ENCODE assay signal across 8 mouse cellular contexts in the genomic region with DNA sequence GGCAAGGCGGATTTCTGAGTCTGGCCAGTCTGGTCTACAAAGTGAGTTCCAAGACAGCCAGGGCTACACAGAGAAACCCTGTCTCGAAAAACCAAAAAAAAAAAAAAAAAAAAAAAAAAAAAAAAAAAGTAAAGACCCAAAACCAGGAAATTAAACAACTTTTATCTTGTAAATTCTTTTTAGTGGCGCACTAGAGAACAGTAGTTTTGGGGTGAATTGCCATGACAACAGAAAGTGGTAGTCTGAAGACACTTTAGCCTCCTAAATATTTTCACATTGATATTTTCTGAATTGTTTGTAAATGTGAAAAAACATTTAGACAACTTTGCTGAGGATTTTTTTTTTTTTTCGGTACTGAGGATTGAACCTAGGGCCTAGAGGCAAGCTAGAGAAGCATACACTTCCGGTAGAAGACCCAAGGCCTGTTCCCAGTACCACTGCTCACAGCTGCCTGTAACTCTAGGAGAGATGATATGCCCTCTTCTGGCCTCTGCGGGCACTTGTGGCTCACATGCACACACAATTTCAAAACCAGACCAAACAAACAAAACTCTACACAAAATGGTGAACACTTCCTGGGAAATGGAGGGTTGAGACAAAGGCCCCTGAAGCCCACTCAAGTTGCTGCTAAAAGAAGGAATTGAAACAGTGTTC. TPM values are rescaled to one million over a fixed set of nuclear protein-coding genes. Genes with fewer than 3 reads are reported as not detected.
DNase-seq lines count a peak whose midpoint lies in the region; ATAC-seq and TF ChIP-seq lines count a peak whose summit lies in the region.

No protein-coding gene starts in this region.

- H3K9me3 ChIP-seq in neural tube, embryonic 12.5 days: no peaks in the 10 kb centered on the region
- H3K9me3 ChIP-seq in intestine, embryonic 16.5 days (ENCODE audit: control insufficient read depth, low read length): no peaks in the 10 kb centered on the region

- TF ChIP-seq POLR2A in olfactory bulb, adult 2 months (IDR thresholded peaks at IDR 0.05; ENCODE audit: insufficient read depth, low read depth, low read length): no peak

- H3K36me3 ChIP-seq in neural tube, embryonic 12.5 days: peaks cover 21% of the 10 kb centered on the region
- H3K36me3 ChIP-seq in intestine, embryonic 16.5 days (ENCODE audit: control insufficient read depth, insufficient read depth, low read length): peaks cover 3% of the 10 kb centered on the region; the same call in 1 of the 2 replicates

- WGBS in neural tube, embryonic 12.5 days: 96% methylated on average over 6 of the region's 6 CpGs
- WGBS in intestine, embryonic 16.5 days: 82% methylated on average over 6 of the region's 6 CpGs
- 65% methylated on average over 6 of the region's 6 CpGs for WGBS in olfactory bulb, adult 2 months

- no peak overlapping the region for H3K4me3 ChIP-seq in neural tube, embryonic 12.5 days
- no peak overlapping the region for H3K4me3 ChIP-seq in intestine, embryonic 16.5 days (ENCODE audit: low read length)
- H3K4me3 ChIP-seq in olfactory bulb, adult 2 months (ENCODE audit: insufficient read depth, low read depth, low read length): peak overlapping the region; percentile 54

- no peaks in the 10 kb centered on the region for H3K27me3 ChIP-seq in neural tube, embryonic 12.5 days (replicated peaks)
- H3K27me3 ChIP-seq in intestine, embryonic 16.5 days (replicated peaks; ENCODE audit: control insufficient read depth, insufficient read depth, low read length): no peaks in the 10 kb centered on the region

- peak overlapping the region; percentile 57 for H3K4me2 ChIP-seq in neural tube, embryonic 12.5 days (replicated peaks)
- H3K4me2 ChIP-seq in intestine, embryonic 16.5 days (ENCODE audit: low read depth, low read length): 0 out of 2 replicates have a peak overlapping the region, but pooled peaks have one; percentile 59

- ATAC-seq in neural tube, embryonic 12.5 days (ENCODE audit: low FRiP score, low read depth): no peak
- no peak for ATAC-seq in intestine, embryonic 16.5 days
- no peak for ATAC-seq in erythroid progenitor cell, adult 5-6 weeks (replicated peaks; ENCODE audit: low FRiP score, poor library complexity, severe bottlenecking)

- DNase-seq in cerebellum, adult 11-12 months: peak; percentile 42
- no peak for DNase-seq in cerebellum, adult 8-10 months
- DNase-seq in neural tube, embryonic 10.5 days (ENCODE audit: extremely low spot score, low spot score): no peak
- DNase-seq in spleen, postnatal 14 days (ENCODE audit: low spot score in 2 of 2): no peak

- peaks cover 9% of the 10 kb centered on the region for H3K4me1 ChIP-seq in neural tube, embryonic 12.5 days
- H3K4me1 ChIP-seq in intestine, embryonic 16.5 days (ENCODE audit: control insufficient read depth, insufficient read depth, low read length): peaks cover 10% of the 10 kb centered on the region
- H3K4me1 ChIP-seq in olfactory bulb, adult 2 months (ENCODE audit: control insufficient read depth, insufficient read depth, low read length): 0 out of 2 replicates have a peak, but pooled peaks cover 2% of the 10 kb centered on the region

- H3K9ac ChIP-seq in neural tube, embryonic 12.5 days: no peak overlapping the region
- no peak overlapping the region for H3K9ac ChIP-seq in intestine, embryonic 16.5 days (ENCODE audit: low read depth, low read length)

- no peak overlapping the region for H3K27ac ChIP-seq in neural tube, embryonic 12.5 days
- peak overlapping the region; percentile 43; the same call in 1 of the 2 replicates for H3K27ac ChIP-seq in intestine, embryonic 16.5 days (ENCODE audit: low read length)
- no peak overlapping the region for H3K27ac ChIP-seq in olfactory bulb, adult 2 months (ENCODE audit: insufficient read depth, low read depth, low read length)

- no peak for TF ChIP-seq CTCF in olfactory bulb, adult 2 months (IDR thresholded peaks at IDR 0.05; ENCODE audit: insufficient read depth, low read depth, low read length)

RNA-seq across cellular contexts. Expression of a gene that starts 1.1 kb away (rescaled TPM):
- 90.8 and 101 TPM in 2 replicates for polyA plus RNA-seq in neural tube, embryonic 12.5 days (2016; fragmentation: Nextera tagmentation; extraction: Ambion mirVana)
- 61.6 and 64.5 TPM in 2 replicates for polyA plus RNA-seq in intestine, embryonic 16.5 days (2015; fragmentation: Nextera tagmentation; extraction: Ambion mirVana)
- not detected in 2 replicates for polyA plus RNA-seq in olfactory bulb, adult 2 months (2012; ENCODE audit: insufficient read depth, insufficient read length, low replicate concordance, missing spikeins)
- total RNA-seq in erythroid progenitor cell, adult 5-6 weeks (2015; ENCODE audit: low replicate concordance): 30.6 and 54.1 TPM in 2 replicates
- total RNA-seq in erythroid progenitor cell, adult 5-6 weeks (2017; ENCODE audit: low replicate concordance): 37.7 and 46.8 TPM in 2 replicates

RNA-seq across cellular contexts. Expression of a gene that starts 6.8 kb away (rescaled TPM):
- polyA plus RNA-seq in neural tube, embryonic 12.5 days (2016; fragmentation: Nextera tagmentation; extraction: Ambion mirVana): 2.4 and 3.7 TPM in 2 replicates
- polyA plus RNA-seq in intestine, embryonic 16.5 days (2015; fragmentation: Nextera tagmentation; extraction: Ambion mirVana): 1.5 and 1.6 TPM in 2 replicates
- polyA plus RNA-seq in olfactory bulb, adult 2 months (2012; ENCODE audit: insufficient read depth, insufficient read length, low replicate concordance, missing spikeins): not detected in 2 replicates
- total RNA-seq in erythroid progenitor cell, adult 5-6 weeks (2015; ENCODE audit: low replicate concordance): not detected in 2 replicates
- 0.39 TPM in 1 of 2 replicates, not detected in the other for total RNA-seq in erythroid progenitor cell, adult 5-6 weeks (2017; ENCODE audit: low replicate concordance)

RNA-seq across cellular contexts. Expression of a gene that starts 7.6 kb away (rescaled TPM):
- 64.0 and 65.8 TPM in 2 replicates for polyA plus RNA-seq in neural tube, embryonic 12.5 days (2016; fragmentation: Nextera tagmentation; extraction: Ambion mirVana)
- 60.4 and 65.2 TPM in 2 replicates for polyA plus RNA-seq in intestine, embryonic 16.5 days (2015; fragmentation: Nextera tagmentation; extraction: Ambion mirVana)
- polyA plus RNA-seq in olfactory bulb, adult 2 months (2012; ENCODE audit: insufficient read depth, insufficient read length, low replicate concordance, missing spikeins): not detected in 2 replicates
- total RNA-seq in erythroid progenitor cell, adult 5-6 weeks (2015; ENCODE audit: low replicate concordance): 111 and 124 TPM in 2 replicates
- 62.0 and 73.5 TPM in 2 replicates for total RNA-seq in erythroid progenitor cell, adult 5-6 weeks (2017; ENCODE audit: low replicate concordance)

RNA-seq across cellular contexts. Expression of a gene that starts 23.3 kb away (rescaled TPM):
- 13.9 and 15.6 TPM in 2 replicates for polyA plus RNA-seq in neural tube, embryonic 12.5 days (2016; fragmentation: Nextera tagmentation; extraction: Ambion mirVana)
- 11.8 and 13.0 TPM in 2 replicates for polyA plus RNA-seq in intestine, embryonic 16.5 days (2015; fragmentation: Nextera tagmentation; extraction: Ambion mirVana)
- polyA plus RNA-seq in olfactory bulb, adult 2 months (2012; ENCODE audit: insufficient read depth, insufficient read length, low replicate concordance, missing spikeins): not detected in 2 replicates
- total RNA-seq in erythroid progenitor cell, adult 5-6 weeks (2015; ENCODE audit: low replicate concordance): 21.4 and 35.7 TPM in 2 replicates
- 27.7 and 43.4 TPM in 2 replicates for total RNA-seq in erythroid progenitor cell, adult 5-6 weeks (2017; ENCODE audit: low replicate concordance)

RNA-seq across cellular contexts. Expression of a gene that starts 47.5 kb away (rescaled TPM):
- polyA plus RNA-seq in neural tube, embryonic 12.5 days (2016; fragmentation: Nextera tagmentation; extraction: Ambion mirVana): 5.5 and 6.8 TPM in 2 replicates
- 7.8 and 7.9 TPM in 2 replicates for polyA plus RNA-seq in intestine, embryonic 16.5 days (2015; fragmentation: Nextera tagmentation; extraction: Ambion mirVana)
- polyA plus RNA-seq in olfactory bulb, adult 2 months (2012; ENCODE audit: insufficient read depth, insufficient read length, low replicate concordance, missing spikeins): 167 TPM in 1 of 2 replicates, not detected in the other
- total RNA-seq in erythroid progenitor cell, adult 5-6 weeks (2015; ENCODE audit: low replicate concordance): 9.6 and 16.2 TPM in 2 replicates
- 2.5 and 9.6 TPM in 2 replicates for total RNA-seq in erythroid progenitor cell, adult 5-6 weeks (2017; ENCODE audit: low replicate concordance)
